Mouse (Mus musculus) limb, embryonic 12.5 days (tissue): Measurements from ENCODE around the gene Parvb. TPM values are rescaled to one million over a fixed set of nuclear protein-coding genes. Genes with fewer than 3 reads are reported as not detected.

Experiments
- ATAC-seq: fragments of 200-750 bp; cut with Nextera tagmentation; 2 replicates; pipeline ENCODE4 v1.8.0; 2017; ENCODE audit warnings: low read depth, moderate TSS enrichment; ENCODE audit not compliant: insufficient number of reproducible peaks, insufficient read depth, low FRiP score, low TSS enrichment
- H3K27ac ChIP-seq: fragments of 300-500 bp; sonication (generic); 2 replicates; pipeline ENCODE4 v1.5.1; 2016; ENCODE audit warnings: mild to moderate bottlenecking, moderate library complexity
- H3K27me3 ChIP-seq: fragments of 300-500 bp; sonication (generic); 2 replicates; pipeline ENCODE4 v1.6.1; 2016; ENCODE audit warnings: mild to moderate bottlenecking, moderate library complexity
- H3K36me3 ChIP-seq: fragments of 300-500 bp; sonication (generic); 2 replicates; pipeline ENCODE4 v1.6.1; 2016; ENCODE audit warnings: mild to moderate bottlenecking, moderate library complexity
- H3K4me1 ChIP-seq: fragments of 300-500 bp; sonication (generic); replicated peaks from 2 replicates; pipeline ENCODE4 v1.6.1; 2016
- H3K4me2 ChIP-seq: fragments of 300-500 bp; sonication (generic); 2 replicates; pipeline ENCODE4 v1.6.1; 2016; ENCODE audit warnings: mild to moderate bottlenecking, moderate library complexity
- H3K4me3 ChIP-seq: fragments of 300-500 bp; sonication (generic); replicated peaks from 2 replicates; pipeline ENCODE4 v1.5.1; 2016; ENCODE audit warnings: mild to moderate bottlenecking
- H3K9ac ChIP-seq: fragments of 300-500 bp; sonication (generic); replicated peaks from 2 replicates; pipeline ENCODE4 v1.6.1; 2016; ENCODE audit warnings: mild to moderate bottlenecking, moderate library complexity
- H3K9me3 ChIP-seq: fragments of 300-500 bp; sonication (generic); 2 replicates; pipeline ENCODE4 v1.6.1; 2016; ENCODE audit warnings: mild to moderate bottlenecking, moderate library complexity
- WGBS: fragments of 180-500 bp; shearing (Covaris S2); methylation state at CpG from one replicate; pipeline ENCODE4 v1.1.7; 2016; 5-methylcytosine and 5-hydroxymethylcytosine counted together
- polyA plus RNA-seq: library from polyadenylated mRNA; unstranded; fragments of >200 nt; fragmentation: Nextera tagmentation; extraction: Ambion mirVana; gene quantifications from 2 replicates; pipeline ENCODE4 v1.2.1, GENCODE M21; 2016

Parvb gene
- polyA plus RNA-seq, 1 experiment from 2014 or later: 3.9 TPM

GRCm38 (mm10) chr15:84210461-84210860 lies 21.4 kb upstream of the Parvb start:
- Histone ChIP-seq H3K4me3 (no peak overlapping the region), H3K36me3 (peaks cover 75% of the 10 kb centered on the region), H3K9ac (no peak overlapping the region), H3K27ac (no peak overlapping the region), H3K9me3 (no peaks in the 10 kb centered on the region), H3K27me3 (no peaks in the 10 kb centered on the region), H3K4me2 (no peak overlapping the region), H3K4me1 (peaks cover 28% of the 10 kb centered on the region)
- ATAC-seq: no peak
- 95% methylated on average over 13 of the region's 13 CpGs for WGBS

- no peaks in the 10 kb centered on the region for H3K9me3 ChIP-seq
- H3K4me3 ChIP-seq: no peak overlapping the region
- ATAC-seq: no peak
- no peak overlapping the region for H3K27ac ChIP-seq
- H3K9ac ChIP-seq: no peak overlapping the region
- no peaks in the 10 kb centered on the region for H3K27me3 ChIP-seq
- peaks cover 33% of the 10 kb centered on the region for H3K4me1 ChIP-seq
- 87% methylated on average over 13 of the region's 13 CpGs for WGBS
- peaks cover 71% of the 10 kb centered on the region for H3K36me3 ChIP-seq
- H3K4me2 ChIP-seq: no peak overlapping the region
Observed at GRCm38 (mm10) chr15:84210941-84211340, 20.9 kb upstream of the Parvb start.

DNA sequence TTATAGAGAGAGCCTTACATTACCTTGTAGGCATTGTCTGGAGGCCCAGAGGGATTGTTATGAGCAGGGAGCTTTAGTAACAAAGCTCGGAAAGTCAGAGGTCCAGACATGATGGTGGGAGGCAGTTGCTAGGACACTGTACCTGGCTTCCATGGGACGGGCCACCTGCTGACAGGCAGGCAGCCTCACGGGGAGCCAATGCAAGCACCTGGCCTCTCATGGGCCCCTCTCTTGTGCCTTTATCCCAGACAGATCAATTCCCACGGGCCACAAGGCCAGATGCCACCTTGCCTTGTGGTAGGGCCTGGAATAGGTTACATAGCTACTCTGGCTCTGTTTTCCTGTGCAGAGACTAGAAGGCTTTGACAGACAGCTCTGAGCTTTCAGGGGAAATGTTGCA lies 20.3 kb upstream of the Parvb start:
- Histone ChIP-seq H3K4me2 (no peak overlapping the region), H3K9ac (no peak overlapping the region), H3K4me1 (peaks cover 39% of the 10 kb centered on the region), H3K4me3 (no peak overlapping the region), H3K27ac (no peak overlapping the region), H3K36me3 (peaks cover 65% of the 10 kb centered on the region), H3K9me3 (no peaks in the 10 kb centered on the region), H3K27me3 (no peaks in the 10 kb centered on the region)
- ATAC-seq: no peak
- WGBS: 72% methylated on average over 4 of the region's 4 CpGs

GRCm38 (mm10) chr15:84212031-84212755 lies 19.6 kb upstream of the Parvb start:
- H3K36me3 ChIP-seq: peaks cover 58% of the 10 kb centered on the region
- H3K9me3 ChIP-seq: no peaks in the 10 kb centered on the region
- 0 out of 2 replicates have a peak, but pooled peaks have one; percentile 17 for ATAC-seq
- no peak overlapping the region for H3K27ac ChIP-seq
- no peaks in the 10 kb centered on the region for H3K27me3 ChIP-seq
- H3K9ac ChIP-seq: no peak overlapping the region
- H3K4me1 ChIP-seq: peaks cover 45% of the 10 kb centered on the region
- H3K4me3 ChIP-seq: no peak overlapping the region
- H3K4me2 ChIP-seq: no peak overlapping the region
- 35% methylated on average over 6 of the region's 6 CpGs for WGBS

DNA sequence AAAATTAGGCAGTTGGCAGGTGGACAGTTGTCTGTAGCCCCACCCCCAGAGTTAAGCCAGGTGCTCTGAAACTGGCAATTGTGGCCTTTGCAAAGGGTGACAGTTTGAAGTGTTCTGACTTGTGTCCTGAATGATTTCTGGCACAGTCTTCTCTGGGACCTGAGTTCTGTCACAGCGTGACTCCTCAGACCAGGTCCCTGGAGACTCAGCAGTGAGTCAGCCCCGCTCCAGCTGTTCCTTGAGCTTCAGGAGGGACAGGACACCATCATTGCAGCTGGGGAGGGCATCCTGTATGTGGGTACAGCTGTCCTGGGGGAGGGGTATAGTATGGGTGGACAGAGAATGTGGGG lies 19.1 kb upstream of the Parvb start:
- Histone ChIP-seq H3K9me3 (no peaks in the 10 kb centered on the region), H3K9ac (no peak overlapping the region), H3K27me3 (no peaks in the 10 kb centered on the region), H3K4me1 (peaks cover 51% of the 10 kb centered on the region), H3K27ac (no peak overlapping the region), H3K4me2 (no peak overlapping the region), H3K36me3 (peaks cover 53% of the 10 kb centered on the region), H3K4me3 (no peak overlapping the region)
- 85% methylated on average over 2 of the region's 2 CpGs for WGBS
- ATAC-seq: no peak

DNA sequence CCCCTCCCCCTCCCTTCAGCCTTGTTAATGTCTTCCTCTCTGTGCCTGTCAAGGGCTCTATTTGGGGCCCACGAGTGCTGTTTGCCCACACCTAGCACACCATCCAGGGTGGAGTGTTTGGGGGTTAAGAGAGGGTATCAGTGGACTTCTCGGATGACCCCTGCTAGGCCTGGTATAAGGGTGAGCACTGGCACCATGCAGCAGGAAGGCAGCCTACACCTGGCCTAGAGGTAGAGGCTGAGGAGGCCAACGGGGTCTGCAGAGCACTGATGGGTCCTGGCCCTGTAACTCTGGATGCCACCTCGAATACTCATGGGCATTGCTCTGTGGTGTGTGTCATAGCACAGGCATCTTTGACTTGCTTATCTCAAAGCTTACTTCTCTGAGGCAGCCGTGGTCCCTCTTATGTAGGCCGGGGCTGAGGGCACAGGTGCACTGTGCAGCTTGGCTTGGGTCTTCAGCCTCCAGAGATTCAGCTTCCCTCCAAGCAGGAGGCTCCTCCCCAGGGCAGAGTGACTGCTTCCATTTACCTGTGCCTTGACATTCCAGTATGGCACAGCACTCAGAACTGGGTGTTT lies 18.6 kb upstream of the Parvb start:
- ATAC-seq: no peak
- Histone ChIP-seq H3K27me3 (no peaks in the 10 kb centered on the region), H3K9me3 (no peaks in the 10 kb centered on the region), H3K27ac (no peak overlapping the region), H3K9ac (no peak overlapping the region), H3K4me3 (no peak overlapping the region), H3K4me1 (peaks cover 56% of the 10 kb centered on the region), H3K36me3 (peaks cover 50% of the 10 kb centered on the region), H3K4me2 (no peak overlapping the region)
- 89% methylated on average over 6 of the region's 6 CpGs for WGBS

DNA sequence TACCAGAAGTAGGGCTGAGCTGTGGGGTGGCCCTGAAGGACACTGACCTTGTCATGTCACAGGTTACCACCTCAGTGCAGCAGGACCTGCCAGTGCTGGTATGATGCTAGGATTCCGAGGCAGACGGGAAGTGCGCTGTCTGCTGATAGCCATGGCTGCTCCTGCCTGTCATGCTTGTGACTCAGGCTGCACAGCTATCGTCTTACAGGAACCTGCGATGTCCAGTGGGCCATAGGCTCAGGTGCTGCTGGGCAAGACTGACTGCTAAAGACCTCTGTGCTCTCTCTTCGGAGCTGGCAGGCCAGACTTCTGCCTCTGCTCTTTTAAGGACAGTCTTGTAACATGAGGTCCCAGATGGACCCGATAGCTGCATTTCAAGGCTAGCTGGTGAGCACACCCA lies 17.4 kb upstream of the Parvb start:
- Histone ChIP-seq H3K4me2 (no peak overlapping the region), H3K4me1 (peaks cover 68% of the 10 kb centered on the region), H3K27ac (no peak overlapping the region), H3K9me3 (no peaks in the 10 kb centered on the region), H3K4me3 (no peak overlapping the region), H3K27me3 (no peaks in the 10 kb centered on the region), H3K9ac (no peak overlapping the region), H3K36me3 (peaks cover 40% of the 10 kb centered on the region)
- WGBS: 69% methylated on average over 7 of the region's 7 CpGs
- ATAC-seq: no peak

DNA sequence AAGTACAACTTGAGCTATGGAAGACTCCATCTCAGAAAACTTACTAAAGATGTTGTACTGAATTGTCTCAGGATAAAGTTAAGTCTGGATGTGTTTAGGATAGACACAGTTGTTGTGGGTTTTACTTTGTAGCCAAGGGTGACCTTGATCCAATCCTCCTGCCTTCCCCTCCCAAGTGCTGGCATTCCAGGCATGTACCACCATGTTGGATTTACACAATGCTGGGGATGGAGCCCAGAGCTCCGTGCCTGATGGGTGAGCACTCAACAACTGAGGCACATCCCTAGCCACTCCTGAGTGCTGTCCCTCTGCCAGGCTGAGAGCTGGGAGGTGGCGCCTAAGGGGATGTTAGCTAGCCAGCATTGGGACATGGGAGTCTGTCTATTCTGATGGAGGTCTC lies 16.6 kb upstream of the Parvb start:
- Histone ChIP-seq H3K4me3 (no peak overlapping the region), H3K36me3 (peaks cover 32% of the 10 kb centered on the region), H3K27me3 (no peaks in the 10 kb centered on the region), H3K4me2 (no peak overlapping the region), H3K9ac (no peak overlapping the region), H3K9me3 (no peaks in the 10 kb centered on the region), H3K4me1 (peaks cover 72% of the 10 kb centered on the region), H3K27ac (no peak overlapping the region)
- no peak for ATAC-seq
- WGBS: 89% methylated on average over 2 of the region's 2 CpGs

GRCm38 (mm10) chr15:84216026-84216425 lies 15.8 kb upstream of the Parvb start:
- no peak for ATAC-seq
- H3K36me3 ChIP-seq: peaks cover 24% of the 10 kb centered on the region
- H3K9ac ChIP-seq: no peak overlapping the region
- no peak overlapping the region for H3K4me2 ChIP-seq
- peaks cover 72% of the 10 kb centered on the region for H3K4me1 ChIP-seq
- H3K27ac ChIP-seq: peak overlapping the region; percentile 50
- no peaks in the 10 kb centered on the region for H3K9me3 ChIP-seq
- no peaks in the 10 kb centered on the region for H3K27me3 ChIP-seq
- no peak overlapping the region for H3K4me3 ChIP-seq

- H3K27ac ChIP-seq: peak overlapping the region; percentile 42; the same call in 1 of the 2 replicates
- H3K4me1 ChIP-seq: peaks cover 72% of the 10 kb centered on the region
- no peak for ATAC-seq
- WGBS: 10% methylated on average over 7 of the region's 7 CpGs
- no peaks in the 10 kb centered on the region for H3K27me3 ChIP-seq
- H3K9ac ChIP-seq: no peak overlapping the region
- H3K36me3 ChIP-seq: peaks cover 19% of the 10 kb centered on the region
- no peak overlapping the region for H3K4me2 ChIP-seq
- H3K4me3 ChIP-seq: no peak overlapping the region
- no peaks in the 10 kb centered on the region for H3K9me3 ChIP-seq
Observed at GRCm38 (mm10) chr15:84216461-84217084, 15.3 kb upstream of the Parvb start.

DNA sequence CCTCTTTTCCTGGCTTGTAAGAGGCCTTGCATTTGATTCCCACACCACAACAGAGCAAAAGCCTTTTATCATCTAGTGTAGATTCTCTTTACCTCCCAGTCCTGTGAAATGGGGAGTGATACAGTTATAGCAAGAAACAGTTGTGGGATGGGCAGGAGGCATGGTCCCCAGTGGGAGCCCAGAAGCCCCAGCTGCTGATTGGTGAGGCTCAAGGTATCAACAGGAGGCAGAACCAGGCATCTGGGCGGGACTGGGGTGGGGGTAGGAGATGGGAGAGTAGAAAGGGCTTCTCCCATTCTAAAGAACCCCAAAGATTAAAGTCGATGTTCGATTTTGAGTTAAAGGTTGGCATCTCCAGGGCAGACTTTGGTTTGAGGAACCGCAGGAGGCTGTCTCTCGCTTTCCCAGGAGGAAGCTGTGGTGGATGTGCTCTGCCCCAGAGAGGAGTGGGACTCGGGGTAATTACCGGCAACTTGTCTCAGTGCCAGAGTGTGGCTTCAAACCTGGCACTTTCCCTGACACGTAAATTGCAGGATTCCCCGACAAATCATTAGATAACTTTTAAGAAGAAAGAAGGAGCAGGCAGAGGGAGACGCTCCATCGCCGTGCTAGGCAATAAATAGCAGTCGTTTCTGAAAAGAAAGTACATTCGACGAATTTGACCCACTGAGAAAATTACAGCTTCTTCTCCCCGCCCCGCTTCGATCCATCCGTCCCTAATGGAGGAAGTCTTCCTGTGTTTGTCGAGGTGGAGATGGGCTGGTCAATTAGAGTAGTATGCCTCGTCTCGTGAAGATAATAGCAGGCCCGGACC lies 13.7 kb upstream of the Parvb start:
- 17% methylated on average over 23 of the region's 23 CpGs for WGBS
- ATAC-seq: no peak
- Histone ChIP-seq H3K4me3 (no peak overlapping the region), H3K27me3 (no peaks in the 10 kb centered on the region), H3K27ac (peak overlapping the region; percentile 78; the same call in 1 of the 2 replicates), H3K4me1 (peaks cover 63% of the 10 kb centered on the region), H3K9ac (no peak overlapping the region; the same call in 1 of the 2 replicates), H3K4me2 (peak overlapping the region; percentile 35), H3K36me3 (peaks cover 13% of the 10 kb centered on the region), H3K9me3 (no peaks in the 10 kb centered on the region)
